Mouse (Mus musculus) megakaryocyte, adult 5-6 weeks (primary cell): Measurements from ENCODE around the gene Ahdc1. TPM values are rescaled to one million over a fixed set of nuclear protein-coding genes. Genes with fewer than 3 reads are reported as not detected.
A peak's percentile ranks its signal among the peaks of the same experiment; 100 is the strongest.
"Not testable (repeated sequence)": the region's sequence is repeated elsewhere in the genome, so short reads cannot be mapped to it uniquely, and the experiment has no call there.

Source experiments
- ATAC-seq: 2 replicates; pipeline ENCODE4 v1.8.0; 2016; ENCODE audit warnings: mild to moderate bottlenecking, inconsistent platforms; ENCODE audit not compliant: poor library complexity, severe bottlenecking
- total RNA-seq, 2 experiments: library from RNA; stranded (forward) in 1 of 2; stranded (reverse) in 1 of 2; fragments of 153-499, 151-499 nt in 1 of 2; fragments of 221-1000, 200-1000 nt in 1 of 2; gene quantifications; 2 replicates each; pipeline versions ENCODE4 v1.2.3 to v1.2.4; 2015 to 2017

The Ahdc1 gene
- total RNA-seq, 2 experiments from 2014 or later, result 0.77 to 4.4 TPM

- no peak for ATAC-seq
These were observed 22.3 kb upstream of the Ahdc1 start for GRCm38 (mm10) chr4:132988581-132989355.

- no peak for ATAC-seq
These were observed 17.5 kb upstream of the Ahdc1 start for GRCm38 (mm10) chr4:132993553-132993952.

GRCm38 (mm10) chr4:132997469-132998237 lies 13.4 kb upstream of the Ahdc1 start:
- no peak for ATAC-seq

DNA sequence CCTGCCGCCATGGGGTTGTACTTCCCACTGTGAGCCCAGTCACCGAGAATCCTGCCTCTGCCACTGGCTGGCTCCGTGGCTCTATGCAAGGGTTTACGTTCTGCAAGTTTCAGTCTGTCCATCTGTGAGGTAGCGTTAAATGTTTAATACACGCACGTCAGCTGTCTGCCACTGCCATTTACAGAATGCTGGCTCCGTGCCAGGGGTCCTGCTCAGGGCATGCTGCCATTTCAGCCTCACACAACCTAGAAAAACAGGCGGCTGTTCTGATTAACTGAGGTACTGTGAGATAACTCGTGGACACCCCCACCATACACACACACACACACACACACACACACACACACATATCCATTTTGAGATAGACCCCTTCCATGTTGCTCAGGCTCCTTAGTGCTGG lies 8.2 kb upstream of the Ahdc1 start:
- ATAC-seq, result no peak

DNA sequence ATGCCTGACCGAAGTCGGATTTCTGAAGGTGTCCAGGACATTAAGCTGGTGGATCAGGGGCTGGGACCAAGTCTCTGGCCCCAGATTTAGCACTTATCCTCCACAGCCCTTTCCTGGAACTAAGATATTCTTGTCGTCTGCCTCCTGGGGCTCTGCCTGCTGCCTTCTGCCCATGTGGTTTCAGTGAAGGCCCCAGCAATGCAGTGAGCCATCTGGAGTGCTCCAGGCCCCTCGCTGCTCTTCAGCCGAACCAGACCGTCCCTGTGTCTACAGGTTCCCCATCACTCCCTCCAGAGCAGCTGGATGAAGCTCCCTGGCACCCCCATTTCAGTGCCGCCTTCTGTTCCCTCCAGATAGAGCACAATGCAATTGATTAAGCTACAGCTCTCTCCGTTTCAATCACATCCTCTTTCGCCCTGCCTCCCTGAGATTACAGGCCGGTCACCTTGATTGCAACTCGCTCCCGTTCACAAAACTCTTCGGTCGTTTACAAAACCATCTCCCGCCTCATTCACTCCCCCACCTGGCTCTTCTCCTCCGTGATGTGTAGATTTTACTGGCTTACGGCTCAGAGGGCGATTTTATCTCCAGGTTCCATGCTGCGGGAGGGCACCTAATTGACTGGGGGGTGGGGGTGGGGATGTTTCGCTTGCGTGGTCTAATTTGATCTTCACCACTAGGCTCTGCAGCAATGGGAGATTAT lies 7.6 kb upstream of the Ahdc1 start:
- no peak for ATAC-seq

GRCm38 (mm10) chr4:133005233-133005632 lies 5.8 kb upstream of the Ahdc1 start:
- peak; percentile 73 for ATAC-seq

GRCm38 (mm10) chr4:133005885-133006451 lies 5.1 kb upstream of the Ahdc1 start:
- not testable (repeated sequence) for ATAC-seq

GRCm38 (mm10) chr4:133007513-133008380 lies 3.3 kb upstream of the Ahdc1 start:
- no peak for ATAC-seq

DNA sequence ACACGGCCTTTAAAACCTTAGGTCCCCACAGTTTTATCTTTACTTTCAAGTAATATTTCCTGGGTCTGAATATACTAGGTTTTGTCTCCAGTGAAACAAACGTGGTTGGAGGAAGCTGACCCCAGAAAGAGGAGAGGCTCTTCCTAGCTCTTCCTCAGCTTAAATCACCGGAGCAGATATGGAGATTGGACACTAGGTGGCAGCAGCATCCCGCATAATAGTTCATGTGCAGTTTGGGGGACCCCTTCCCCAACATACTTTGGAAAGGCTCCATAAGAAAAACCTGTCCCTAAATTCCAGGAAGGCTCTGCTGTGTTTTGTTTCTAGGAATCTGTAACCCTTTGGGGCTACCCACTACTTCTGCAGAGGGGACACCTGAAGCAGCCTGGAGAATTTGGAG lies 1.9 kb upstream of the Ahdc1 start:
- ATAC-seq, result no peak

- ATAC-seq, result no peak
These were observed 1.4 kb upstream of the Ahdc1 start for GRCm38 (mm10) chr4:133009676-133010075.

DNA sequence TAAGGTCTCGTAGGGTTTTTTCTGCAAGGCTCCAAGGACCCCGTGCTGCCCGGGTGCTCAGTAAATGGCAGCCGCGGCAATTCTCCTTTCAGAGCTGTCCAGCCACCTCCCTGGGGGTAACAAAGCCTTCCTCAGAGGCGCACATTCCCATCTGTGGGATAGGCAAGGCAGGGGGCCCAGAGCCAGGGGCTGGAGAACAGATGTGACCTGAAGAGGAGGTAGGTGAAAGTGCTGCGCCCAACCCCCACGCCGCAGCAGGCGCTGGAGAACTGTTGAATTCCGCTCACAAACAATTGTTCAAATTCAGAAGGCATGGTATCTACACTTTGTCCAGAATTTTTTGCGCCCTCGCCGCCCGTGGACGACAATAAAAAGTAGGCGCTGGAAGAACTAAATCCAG lies 449 bp upstream of the Ahdc1 start:
- no peak for ATAC-seq

DNA sequence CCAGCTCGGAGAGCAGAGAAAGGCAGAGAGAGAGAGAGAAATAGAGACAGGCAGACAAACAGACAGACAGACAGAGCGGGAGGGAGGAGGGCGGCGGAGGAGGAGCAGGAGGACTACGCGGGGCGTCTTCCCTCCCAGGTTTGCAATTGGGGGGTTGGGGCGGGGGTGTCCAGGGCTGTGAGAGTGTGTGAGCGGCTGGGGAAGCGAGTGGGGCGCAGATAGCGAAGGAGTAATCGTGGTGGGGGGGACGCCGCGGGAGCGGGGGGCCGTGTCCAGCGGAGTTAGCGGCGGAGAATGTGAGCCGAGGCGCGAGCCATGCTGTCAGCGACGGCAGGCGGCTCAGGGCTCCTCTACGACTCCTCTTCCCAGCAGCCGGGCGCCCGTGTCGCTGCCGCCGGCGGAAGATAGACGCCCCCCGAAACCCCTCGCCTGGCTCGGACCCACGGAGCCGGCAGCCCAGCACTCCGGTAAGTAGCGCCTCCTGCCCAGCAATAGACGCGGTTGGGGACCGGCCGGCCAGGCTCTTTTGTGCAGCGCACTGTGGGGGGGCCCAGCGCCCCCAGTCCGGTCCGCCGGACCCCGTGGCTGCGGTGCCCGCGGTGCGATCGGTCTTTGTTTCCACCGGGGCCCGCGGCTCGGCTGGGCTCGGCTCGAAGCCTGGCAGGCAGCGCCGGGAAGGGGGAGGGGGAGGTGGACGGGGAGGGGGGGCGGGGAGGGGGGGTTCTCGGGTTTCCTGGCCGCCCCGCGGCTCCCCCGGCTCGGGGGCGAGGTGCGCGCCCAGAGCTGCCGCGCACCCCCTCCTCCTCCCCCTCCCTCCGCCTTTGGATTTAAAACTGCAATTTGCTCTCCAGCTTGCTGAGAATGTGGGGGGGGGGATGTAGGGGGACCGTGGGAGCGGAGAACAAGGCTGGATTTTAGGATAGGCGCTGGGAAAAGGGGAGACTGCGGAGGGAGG lies 1.0 kb downstream of the Ahdc1 start:
- no peak for ATAC-seq

DNA sequence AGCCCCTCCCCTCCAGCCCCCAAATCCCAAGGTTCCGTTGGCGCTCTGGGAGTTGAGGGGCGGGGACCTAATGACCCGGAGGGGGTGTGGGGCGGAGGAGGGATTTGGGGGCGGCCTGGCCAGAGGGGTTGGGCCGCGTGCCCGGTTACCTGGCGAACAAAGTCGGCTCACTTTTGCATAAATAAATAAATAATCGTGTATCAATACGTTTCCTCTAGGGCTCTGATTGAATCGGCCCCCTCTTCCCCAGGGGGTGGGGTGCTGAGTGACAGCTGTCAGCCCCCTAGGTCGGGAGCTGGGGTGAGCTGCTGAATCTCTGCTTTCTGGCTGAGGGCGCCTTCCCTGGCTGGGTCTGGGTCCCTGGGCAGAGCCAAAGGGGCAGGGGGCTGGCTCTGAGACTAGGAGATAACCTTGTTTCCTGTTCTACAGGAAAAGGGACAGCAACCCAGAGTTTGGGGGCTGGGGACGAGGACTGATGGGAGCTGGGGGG lies 1.8 kb downstream of the Ahdc1 start:
- no peak for ATAC-seq

DNA sequence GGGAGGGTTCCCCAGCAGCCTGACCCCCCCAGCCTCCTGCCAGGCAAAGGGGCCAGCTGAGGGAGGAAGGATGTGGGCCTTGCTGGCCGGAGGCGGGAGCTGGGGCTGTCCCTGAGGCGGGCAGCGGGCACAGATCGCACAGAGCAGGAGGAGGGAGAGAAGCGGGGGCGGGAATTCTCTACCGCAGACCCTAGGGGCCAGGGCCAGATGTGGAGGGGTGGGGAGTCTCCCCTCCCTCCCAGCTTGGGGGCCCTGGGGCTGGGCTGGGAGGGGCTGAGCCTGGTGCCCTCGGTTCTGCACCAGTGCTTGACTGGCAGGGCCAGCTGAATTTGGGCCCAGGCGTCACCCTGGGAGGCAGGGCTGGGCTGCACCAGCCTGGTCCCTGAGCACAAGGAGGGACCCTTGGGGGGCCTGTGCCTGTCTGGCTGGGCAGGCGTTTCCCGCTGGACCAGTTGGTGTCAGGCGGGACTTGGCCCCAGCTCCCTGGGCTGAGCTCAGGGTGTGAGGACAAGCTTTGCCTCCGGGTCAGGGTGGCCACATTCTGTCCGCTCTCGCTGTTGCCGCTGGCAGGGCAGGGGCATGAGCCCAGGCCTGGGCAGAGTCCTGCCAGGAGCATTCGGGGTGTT lies 2.3 kb downstream of the Ahdc1 start:
- 0 out of 2 replicates have a peak, but pooled peaks have one; percentile 6 for ATAC-seq

DNA sequence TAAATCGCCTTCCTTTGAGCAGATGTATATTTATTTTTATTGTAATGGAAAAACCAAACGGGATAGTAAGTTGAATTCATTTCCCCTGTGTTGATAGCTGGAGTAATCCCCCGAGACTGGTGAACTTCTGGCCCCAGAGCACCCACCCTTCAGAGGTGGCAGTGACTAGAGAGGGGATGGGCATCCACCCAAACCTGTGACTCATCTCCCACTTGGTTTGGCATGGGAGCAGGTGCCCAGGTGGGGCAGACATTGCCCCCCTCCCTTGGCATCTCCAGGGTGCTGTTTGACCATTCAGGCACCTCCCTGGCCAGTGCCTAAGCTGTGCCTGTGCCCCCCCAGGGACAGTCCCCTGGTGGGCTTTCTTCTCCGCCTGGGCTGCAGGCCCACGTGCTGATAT lies 3.0 kb downstream of the Ahdc1 start:
- no peak for ATAC-seq

DNA sequence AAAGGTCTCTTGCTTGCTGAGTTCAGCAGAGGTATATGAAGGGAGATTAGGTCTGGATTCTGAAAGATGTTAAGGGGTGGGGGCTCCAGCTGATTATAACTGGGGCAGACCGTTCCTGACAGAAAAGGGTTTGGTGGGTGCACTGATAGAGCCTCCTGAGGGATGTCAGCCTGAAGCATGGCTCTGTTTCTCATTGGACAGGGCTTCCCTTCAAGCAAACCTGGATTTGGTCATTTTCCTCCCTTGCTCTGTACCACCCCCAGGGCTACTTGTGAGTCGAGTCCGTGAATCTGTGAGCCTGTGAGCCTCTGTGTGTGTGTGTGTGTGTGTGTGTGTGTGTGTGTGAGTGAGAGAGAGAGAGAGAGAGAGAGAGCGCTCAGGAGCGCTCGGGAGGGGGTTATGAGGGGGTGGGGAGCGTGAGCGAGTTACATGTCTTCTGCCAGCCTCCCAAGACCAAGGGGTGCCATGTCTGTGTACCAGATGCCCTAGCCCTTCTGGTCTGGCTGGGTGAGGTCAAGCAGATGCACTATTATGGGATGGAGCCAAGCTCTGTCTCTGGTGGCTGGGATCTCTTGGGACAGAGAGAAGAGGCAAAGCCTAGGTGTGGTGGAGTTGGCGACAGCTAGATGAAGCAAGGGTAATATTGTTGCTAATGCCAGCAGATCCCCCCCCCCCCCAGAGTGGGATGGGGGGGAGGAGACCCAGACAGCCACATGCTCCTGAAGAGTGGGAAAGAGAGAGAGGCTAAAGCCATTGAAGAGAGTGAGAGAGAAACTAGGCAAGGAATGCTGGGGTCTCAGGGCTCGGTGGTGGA lies 4.0 kb downstream of the Ahdc1 start:
- no peak for ATAC-seq
